Mouse (Mus musculus) cerebellum, postnatal 4 days (tissue): ENCODE data around the gene 1810009J06Rik.
"Not testable (repeated sequence)": the region's sequence is repeated elsewhere in the genome, so short reads cannot be mapped to it uniquely, and the experiment has no call there.

Source experiments
- DNase-seq, 2 experiments: peaks; one replicate each; pipeline ENCODE4 v3.0.0; 2022; ENCODE audit warnings: low spot score in 2 of 2, mixed read lengths in 1 of 2

Gene 1810009J06Rik

DNA sequence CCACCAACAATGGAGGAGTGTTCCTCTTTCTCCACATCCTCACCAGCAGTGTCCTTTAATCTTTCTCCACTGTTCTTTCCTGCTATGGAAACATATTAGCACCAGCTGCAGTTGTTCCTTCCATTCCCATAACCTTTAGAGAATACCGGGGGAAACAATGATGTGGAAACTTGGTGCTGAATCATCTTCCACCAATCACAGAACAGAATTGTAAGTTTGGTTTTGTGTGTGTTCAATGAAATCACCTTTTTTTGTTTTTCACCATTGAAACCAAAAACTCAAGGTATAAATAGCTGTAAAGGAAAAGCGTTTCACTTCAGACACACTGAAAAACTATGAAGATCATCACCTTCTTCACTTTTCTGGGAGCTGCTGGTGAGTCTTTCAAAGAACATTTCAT, at the start of gene 1810009J06Rik:
Gene 1810009J06Rik, plus strand, starts transcription at position 301 of the 400 bp plus-strand sequence.
- not testable (repeated sequence) for DNase-seq

DNA sequence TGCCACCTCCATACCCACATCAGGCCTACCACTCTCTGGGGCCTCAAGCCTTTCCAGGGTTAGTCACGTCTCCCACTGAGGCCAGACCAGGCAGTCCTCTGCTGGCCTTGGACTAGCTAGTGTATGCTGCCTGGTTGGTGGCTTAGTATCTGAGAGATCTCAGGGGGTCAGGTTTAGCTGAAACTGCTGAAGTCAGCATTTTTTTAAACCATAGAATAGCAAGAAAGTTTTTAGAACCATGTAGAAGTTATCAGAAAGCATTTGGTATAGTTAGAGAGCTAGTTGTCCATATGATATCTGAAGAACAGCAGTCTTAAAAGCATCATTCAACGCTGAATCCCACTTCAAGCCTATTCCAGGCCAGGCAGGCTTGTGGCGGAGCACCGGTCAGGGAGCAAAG, 44.6 kb upstream of the 1810009J06Rik start:
- no peak for DNase-seq

DNA sequence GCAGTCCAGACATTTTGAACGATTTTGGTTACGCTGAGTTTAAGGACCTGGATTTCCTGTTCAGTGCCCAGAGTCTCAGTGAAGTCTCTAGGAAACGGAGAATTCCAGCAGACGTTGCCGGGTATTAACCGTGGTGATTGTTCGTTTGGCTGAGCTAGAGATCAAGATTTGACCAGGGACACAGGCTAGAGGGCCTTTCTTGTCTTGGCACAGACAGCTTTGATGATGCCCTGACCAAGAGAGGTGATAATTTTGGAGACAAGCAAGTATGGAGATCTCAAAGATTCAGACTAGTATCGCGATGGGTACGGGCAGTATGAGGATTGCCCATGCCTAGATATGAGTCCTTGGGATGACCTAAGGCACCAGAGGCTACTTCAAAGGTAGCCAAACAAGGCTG, 24.1 kb upstream of the 1810009J06Rik start, which contains the start of gene 1700074P13Rik:
Gene 1700074P13Rik, minus strand, starts transcription at position 101 of the 400 bp plus-strand sequence.
- no peak for DNase-seq

DNA sequence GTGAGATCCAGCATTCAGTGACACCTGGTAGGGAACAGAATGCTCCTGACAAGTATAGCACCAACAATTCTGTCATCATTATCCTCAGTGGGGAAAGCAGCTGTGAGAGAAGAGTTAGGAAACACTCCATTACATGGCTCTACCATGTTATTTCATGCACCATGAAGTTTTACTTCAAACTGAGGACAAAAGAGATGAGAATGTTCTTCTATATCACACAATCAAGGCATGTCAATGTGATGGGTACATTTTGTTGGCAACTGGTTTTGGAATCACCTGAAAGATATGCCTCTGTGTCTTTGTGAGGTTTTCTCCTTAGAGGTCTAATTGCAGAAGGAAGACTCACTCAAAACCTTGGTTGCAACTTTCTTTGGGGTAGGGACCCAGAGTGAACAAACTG, 12.8 kb upstream of the 1810009J06Rik start, which contains the start of gene Gm4744:
Gene Gm4744, minus strand, starts transcription at position 101 of the 400 bp plus-strand sequence.
- no peak for DNase-seq

DNA sequence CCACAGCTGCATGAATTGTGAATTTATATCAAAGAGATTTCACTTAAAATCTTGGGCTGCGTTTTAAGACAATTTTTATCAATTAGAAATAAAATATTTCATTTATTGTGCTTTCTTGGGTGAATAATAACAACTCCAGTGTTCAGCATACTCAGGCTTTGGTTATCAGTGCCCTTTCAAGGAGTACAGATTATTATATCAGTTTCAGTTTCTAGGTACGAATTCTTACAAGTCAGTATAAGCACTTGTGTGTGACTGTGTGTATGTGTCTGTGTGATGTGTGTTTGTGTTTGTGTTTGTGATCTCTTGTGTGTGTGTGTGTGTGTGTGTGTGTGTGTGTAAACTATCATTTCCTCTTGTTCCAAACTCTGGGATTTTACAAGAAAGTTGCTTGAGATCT, 10.8 kb upstream of the 1810009J06Rik start:
- DNase-seq: no peak

DNA sequence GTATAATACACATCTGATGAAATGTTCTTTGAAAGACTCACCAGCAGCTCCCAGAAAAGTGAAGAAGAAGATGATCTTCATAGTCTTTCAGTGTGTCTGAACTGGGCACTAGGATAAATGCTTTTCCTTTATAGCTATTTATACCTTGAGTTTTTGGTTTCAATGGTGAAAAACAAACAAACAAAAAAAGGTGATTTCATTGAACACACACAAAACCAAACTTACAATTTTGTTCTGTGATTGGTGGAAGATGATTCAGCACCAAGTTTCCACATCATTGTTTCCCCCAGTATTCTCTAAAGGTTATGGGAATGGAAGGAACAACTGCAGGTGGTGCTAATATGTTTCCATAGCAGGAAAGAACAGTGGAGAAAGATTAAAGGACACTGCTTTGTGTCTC, 34.8 kb downstream of the 1810009J06Rik start, which contains the start of gene Gm2663:
Gene Gm2663, minus strand, starts transcription at position 101 of the 400 bp plus-strand sequence.
- DNase-seq: not testable (repeated sequence)

DNA sequence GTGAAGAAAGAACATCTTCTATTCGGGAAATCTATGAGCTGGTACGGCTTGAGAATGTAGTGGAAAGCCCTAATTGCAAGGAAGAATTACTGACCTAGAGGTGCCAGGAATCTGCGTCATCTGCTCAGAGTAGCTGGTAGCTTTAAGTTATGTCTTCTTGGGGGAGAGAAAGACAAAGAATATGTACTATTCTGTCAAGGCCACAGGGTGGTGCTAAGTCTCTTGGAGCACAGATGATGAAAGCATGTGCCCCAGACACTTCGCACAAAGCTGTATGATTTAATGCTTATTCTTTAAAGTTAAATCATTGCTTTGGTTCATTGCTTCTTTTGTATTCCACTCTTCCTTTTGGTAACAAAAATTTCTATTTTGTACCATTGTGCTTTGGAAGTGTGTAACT, 50.5 kb downstream of the 1810009J06Rik start:
- no peak for DNase-seq
